Mouse (Mus musculus) mouse trophoblast stem cell (cell line): ENCODE results near the gene Gm10203.

Experiments used
- in situ Hi-C, 2 experiments: fragments of 300-500 bp; cut with MseI, MboI; formaldehyde crosslinking; loops; 2 replicates in 1 of 2; 3 replicates in 1 of 2; pipeline ENCODE4 v1.15.1; 2025

Gm10203 gene

DNA sequence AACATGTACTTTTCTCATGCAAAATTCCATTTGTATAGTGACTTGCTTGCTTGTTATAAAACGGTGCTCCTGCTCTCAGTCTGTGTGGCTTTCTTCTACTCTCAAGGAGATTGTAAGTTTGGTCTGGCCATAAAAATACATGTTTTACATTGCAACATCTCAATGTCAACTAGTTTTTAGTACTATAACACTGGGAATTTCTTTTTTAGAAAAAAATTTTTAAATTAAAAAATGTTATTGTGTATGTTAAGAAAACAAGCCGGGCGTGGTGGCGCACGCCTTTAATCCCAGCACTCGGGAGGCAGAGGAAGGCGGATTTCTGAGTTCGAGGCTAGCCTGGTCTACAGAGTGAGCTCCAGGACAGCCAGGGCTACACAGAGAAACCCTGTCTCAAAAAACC lies at the start of gene Gm10203:
TSS of gene Gm10203 (plus strand) at position 301 of the 400 bp plus-strand sequence.
- in situ Hi-C loops: loop anchor here (5.0 kb wide), 1 partner anchor 247 kb away; no protein-coding TSS in a partner anchor

DNA sequence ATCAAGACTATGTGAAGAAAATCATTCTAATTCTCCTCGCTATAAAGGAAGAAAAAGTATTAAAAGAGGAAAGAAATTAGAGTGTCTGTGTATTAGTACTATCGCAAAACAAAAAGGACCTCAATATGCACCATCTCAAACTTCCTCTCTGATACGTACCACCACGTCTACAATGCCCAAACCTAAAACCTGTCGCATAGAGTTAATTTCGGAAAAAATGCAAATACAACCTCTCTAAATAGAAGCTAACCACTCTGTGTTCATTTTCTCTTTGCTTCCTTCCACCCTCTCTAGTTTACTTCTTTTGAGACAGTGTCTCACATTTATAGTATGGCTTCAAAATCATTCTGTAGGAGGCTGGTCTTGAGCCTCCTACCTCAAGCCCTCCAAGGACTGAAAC lies 37.6 kb upstream of the Gm10203 start:
- in situ Hi-C loops: no loop called here

DNA sequence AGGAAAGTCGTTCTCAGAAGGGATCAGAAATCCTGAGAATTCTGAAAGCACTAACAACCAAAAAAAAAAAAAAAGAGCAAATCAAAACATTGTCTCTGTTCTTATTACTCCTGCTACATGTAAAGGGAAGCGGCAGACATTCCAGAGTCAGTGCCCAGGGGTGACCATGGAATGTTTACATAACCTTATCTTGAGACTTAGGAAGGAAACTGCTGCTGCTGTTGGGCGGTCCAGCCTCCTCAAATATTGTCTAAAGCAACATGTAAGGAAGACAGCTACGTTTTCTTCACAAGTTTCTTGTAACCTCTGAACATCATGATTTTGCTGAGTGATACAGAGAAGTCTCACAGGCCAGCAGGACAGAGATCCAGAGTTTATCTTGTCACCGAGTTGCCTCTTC lies 36.5 kb upstream of the Gm10203 start:
- in situ Hi-C loops: no loop called here

- in situ Hi-C loops: no loop called here
Measured at GRCm38 (mm10) chr6:149094555-149094954, 35.4 kb upstream of the Gm10203 start.

DNA sequence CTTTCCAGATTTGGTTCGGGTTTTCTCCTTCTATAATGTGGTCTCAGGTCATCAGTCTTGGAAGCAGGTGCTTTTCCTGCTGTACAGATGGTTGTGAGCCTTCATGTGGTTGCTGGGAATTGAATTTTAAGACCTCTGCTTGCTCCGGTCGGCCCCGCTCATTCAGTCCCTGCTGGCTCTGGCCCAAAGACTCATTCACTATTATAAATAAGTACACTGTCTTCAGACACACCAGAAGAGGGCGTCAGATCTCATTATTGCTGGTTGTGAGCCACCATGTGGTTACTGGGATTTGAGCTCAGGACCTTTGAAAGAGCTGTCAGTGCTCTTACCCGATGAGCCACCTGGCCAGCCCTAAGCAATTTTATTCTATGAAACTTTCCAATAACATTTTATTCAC lies 34.6 kb upstream of the Gm10203 start:
- in situ Hi-C loops: no loop called here

DNA sequence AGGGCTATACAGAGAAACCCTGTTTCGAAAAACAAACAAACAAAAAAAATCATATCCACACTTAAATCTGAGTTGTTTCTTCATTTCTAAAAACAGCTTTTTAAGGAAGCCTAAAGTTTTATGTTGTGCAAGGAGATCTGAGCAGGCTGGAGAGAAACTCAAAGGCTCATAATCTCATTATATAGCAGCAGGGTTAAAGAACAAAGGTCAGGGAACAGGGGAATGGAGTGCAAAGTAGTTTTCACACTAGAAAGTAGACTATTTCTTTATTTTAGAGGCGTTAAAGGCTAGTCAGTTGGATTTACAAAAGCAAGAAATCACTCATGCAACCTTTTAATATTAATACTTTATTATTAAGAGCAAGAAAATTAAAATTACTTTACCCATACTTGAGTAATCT lies 33.7 kb upstream of the Gm10203 start:
- in situ Hi-C loops: no loop called here

- in situ Hi-C loops: no loop called here
Measured at GRCm38 (mm10) chr6:149097276-149097675, 32.7 kb upstream of the Gm10203 start.

- in situ Hi-C loops: no loop called here
Measured at GRCm38 (mm10) chr6:149098993-149099392, 31.0 kb upstream of the Gm10203 start.

DNA sequence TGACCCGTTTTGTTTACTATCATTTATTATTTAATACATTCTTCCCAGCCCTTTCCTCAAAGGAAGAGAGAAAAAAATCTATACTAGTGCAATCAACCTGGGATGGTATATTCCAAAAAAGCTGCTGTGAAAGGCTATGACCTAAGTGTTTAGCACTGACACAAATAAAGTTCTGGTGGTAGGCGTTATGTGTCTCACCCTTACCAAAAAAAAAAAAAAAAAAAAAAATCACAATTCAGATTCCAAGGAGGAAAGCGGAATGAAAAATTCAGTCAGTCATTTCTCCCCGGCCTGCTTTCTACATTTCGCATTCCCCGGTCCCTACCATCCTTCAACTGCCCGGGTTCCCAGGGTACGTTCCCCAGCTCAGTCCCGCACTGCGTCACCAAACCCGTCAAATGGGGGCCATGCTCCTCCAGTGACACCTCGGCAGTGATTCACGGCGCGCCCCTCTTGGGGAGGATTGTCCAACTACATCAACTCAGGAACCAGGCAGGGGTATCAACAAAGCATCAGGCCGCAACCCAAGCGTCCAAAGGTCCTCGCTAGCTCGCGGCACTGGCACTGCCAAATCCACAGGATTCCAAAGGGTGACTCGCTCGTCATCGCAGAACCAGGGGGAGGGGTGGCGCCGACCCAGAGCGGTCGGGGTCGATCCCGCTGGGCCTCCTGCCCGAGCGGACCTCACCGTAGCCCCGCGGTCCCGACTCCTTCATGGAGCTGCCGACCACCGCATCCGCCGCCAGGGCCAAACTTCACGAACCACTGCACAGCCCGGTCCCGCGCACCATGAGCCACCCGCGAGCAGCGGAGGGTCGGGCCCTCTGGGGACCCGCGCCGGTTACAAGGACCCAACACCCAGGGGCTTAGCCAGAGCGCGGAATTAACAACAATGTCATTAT lies 29.5 kb upstream of the Gm10203 start:
- in situ Hi-C loops: no loop called here

DNA sequence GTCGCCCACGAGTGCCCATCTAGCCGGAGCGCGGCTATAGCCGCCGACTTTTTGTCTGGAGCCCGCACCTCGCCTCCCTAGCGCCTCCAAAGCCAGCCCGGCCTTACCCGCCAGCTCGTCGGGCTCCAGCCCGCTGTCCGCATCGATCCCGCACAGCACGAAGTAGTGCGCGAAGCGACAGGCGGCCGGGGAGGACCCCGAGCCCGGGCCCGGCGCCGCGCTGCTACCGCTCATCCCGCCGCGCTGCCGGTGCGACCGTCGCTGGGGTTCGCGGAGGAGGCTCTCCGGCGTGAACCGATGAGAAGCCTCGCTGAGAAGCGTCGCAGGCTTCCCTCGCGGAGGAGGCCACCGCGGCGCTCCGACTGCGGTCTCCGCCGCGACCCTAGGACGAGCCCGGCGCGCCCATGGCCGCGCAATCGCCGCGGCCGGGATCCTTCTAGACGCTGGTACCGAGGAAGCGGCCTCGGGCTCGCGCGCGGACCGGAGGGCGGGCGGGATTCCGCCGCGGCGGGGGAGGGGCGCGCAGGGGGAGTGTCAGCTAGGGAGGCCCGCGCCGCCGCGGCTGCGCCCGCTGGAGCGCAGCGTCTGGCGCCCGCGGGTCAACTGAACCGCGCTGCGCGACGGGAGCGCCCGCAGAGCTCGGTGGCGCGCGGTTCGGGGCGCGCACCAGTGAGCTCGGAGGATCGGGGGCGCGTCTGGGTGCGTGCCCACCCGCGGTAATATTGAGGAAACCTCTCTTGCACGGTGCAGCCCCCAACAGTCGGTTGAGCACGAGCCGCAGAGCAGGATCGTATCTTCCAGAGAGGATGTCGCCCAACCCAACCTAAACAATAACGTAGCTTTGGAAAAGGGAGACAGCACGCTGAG lies 28.7 kb upstream of the Gm10203 start, which contains the start of gene Dennd5b:
TSS of gene Dennd5b (minus strand) at position 605 of the 867 bp plus-strand sequence.
- in situ Hi-C loops: no loop called here

DNA sequence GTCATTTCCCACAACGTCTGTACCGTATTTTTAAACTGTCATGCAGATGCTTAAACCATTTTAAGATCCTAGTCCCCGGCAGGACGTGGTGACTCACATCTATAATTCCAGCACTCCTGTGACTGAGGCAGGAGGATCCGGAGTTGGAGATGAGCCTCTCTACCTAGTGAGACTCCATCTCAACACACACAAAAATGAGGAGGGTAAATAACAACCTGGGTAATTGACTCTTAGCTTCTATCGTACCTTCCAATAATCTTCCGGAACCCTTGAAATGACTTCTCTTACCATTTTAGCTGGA lies 28.1 kb upstream of the Gm10203 start:
- in situ Hi-C loops: no loop called here

DNA sequence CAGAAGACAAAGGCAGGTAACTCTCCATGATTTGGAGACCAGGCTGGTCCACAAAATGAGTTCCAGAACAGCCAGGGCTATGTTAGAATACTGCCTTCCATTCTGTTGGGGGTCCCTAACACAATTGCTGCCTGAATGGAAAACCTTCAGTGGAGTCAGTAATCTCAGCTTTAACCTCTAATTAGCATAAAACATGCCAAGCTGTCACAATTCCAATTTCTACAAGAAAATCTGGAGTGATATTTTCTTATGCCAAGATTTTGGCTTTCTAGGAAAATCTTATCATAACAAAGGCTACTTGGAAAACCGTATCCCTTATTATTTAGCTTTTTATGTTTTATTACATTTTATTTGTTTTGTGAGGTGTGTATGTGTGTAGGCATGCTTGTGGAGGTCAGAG lies 26.5 kb upstream of the Gm10203 start:
- in situ Hi-C loops: no loop called here

GRCm38 (mm10) chr6:149107615-149108014 lies 22.4 kb upstream of the Gm10203 start:
- in situ Hi-C loops: no loop called here

GRCm38 (mm10) chr6:149108909-149109308 lies 21.1 kb upstream of the Gm10203 start:
- in situ Hi-C loops: no loop called here

- in situ Hi-C loops: loop anchor here (5.0 to 10.0 kb wide), 2 partner anchors 102 to 105 kb away; no protein-coding TSS in a partner anchor
Measured at GRCm38 (mm10) chr6:149116992-149117391, 13.0 kb upstream of the Gm10203 start.

GRCm38 (mm10) chr6:149118935-149119334 lies 11.0 kb upstream of the Gm10203 start:
- in situ Hi-C loops: loop anchor here (5.0 to 10.0 kb wide), 2 partner anchors 104 to 107 kb away; no protein-coding TSS in a partner anchor

DNA sequence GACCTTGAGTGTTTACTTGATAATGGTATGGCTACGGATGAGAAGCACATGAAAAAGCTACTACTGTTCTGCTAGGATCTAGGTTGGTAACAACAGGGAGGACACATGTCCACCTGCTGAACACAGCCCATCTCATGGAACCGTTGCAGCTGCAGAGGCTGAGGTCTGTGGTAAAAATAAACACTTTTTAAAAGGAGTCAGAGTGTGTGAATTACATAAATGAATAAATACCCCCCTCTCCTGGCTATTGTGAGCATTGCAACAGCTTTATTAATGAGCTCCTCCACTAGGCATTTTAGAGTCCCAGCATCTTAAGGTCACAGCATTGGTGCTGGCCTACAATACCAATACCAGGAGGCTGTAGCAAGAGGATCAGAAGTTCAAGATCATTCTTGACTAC lies 10.1 kb upstream of the Gm10203 start:
- in situ Hi-C loops: loop anchor here (5.0 to 10.0 kb wide), 2 partner anchors 105 to 108 kb away; no protein-coding TSS in a partner anchor

GRCm38 (mm10) chr6:149123042-149123441 lies 6.9 kb upstream of the Gm10203 start:
- in situ Hi-C loops: no loop called here

DNA sequence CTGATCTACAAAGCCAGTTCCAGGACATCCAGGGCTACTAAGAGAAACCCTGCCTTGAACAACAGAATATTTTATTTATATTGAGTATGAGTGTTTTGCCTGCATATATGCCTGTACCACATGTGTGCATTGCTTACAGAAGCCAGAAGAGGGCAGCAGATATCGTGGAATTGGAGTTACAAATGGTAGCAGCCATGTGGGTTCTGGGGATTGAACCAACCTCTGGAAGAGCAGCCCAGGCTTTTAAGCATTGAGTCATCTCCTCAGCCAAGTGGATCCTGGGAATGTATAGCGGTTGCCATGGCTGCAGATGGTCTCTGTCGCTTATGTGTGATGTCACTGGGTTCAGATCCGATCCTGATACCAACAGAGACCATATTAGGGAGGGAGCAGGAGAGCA lies 3.3 kb upstream of the Gm10203 start:
- in situ Hi-C loops: loop anchor here (5.0 kb wide), 1 partner anchor 251 kb away; no protein-coding TSS in a partner anchor

- in situ Hi-C loops: no loop called here
Measured at GRCm38 (mm10) chr6:149131111-149131510, 1.1 kb downstream of the Gm10203 start.

DNA sequence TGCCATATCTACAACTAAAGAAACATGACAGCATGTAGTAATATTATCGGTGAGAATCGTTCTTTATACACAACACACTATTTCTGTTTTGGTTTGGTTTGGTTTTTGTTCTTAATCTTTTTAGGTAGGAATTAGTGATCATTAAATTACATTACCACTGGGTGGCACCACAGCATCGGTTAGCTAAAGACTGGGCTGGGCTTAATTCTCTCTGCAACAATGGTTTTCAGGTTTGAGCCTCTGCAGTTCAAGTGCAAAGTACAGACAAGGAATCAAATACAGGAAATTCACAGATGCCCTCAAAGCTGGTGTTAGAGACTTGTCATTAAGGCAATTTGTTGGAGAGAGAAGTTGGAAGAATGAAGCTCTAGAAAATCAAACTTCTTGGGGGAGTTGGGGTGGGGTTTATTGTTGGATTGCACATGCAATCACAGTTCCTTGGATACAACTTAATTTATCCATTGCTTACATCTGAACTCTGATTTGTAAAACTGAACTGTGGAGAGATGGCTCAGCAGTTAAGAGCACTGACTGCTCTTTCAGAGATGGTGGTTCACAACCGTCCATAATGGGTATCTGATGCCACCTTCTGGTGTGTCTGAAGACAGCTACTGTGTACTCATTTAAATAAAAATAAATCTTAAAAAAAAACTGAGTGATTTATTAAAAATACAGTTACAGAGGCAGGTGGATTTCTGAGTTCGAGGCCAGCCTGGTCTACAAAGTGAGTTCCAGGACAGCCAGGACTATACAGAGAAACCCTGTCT lies 2.5 kb downstream of the Gm10203 start:
- in situ Hi-C loops: no loop called here
